Mouse (Mus musculus) right cerebral cortex, postnatal 36 days (tissue): Measurements from ENCODE around the gene Adgrg7.
A peak's percentile ranks its signal among the peaks of the same experiment; 100 is the strongest.

Source experiments
- DNase-seq, 2 experiments: peaks; one replicate each; pipeline ENCODE4 v3.0.0; 2022; ENCODE audit warnings: low spot score in 2 of 2, mixed read lengths in 1 of 2

Gene Adgrg7

DNA sequence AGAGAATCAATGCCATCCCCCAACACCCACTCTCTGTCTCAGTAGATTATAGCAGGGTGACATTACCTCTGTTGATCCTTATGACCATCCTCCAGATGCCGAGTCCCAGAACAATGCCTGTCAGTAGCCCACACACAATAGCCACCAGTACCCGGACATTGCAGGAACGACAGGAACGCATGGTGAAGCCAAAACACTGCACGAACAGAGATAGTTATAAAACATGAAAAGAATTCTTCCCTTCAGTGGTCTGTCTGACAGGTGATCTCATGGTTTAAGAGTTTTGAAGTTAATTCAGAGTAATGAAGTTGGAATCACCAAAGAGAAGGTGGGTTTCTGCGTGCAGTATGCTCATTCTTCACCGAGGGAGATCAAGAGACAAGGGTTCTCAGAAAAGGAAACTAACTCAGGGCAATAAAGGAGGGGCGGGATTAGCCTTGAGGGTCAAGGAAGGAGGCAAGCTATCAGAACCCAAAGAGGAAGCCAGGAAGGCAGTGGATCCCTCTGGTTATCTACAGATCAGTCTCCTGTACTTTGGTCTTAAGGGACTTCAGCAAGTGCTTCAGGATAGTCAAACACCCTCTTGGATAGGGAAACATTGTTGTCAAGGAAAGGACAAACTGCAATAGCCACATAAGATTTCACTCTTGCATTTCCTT is at the start of gene Adgrg7:
Adgrg7 (minus strand) TSS at position 375 of the 659 bp plus-strand sequence.
- DNase-seq = no peak

DNA sequence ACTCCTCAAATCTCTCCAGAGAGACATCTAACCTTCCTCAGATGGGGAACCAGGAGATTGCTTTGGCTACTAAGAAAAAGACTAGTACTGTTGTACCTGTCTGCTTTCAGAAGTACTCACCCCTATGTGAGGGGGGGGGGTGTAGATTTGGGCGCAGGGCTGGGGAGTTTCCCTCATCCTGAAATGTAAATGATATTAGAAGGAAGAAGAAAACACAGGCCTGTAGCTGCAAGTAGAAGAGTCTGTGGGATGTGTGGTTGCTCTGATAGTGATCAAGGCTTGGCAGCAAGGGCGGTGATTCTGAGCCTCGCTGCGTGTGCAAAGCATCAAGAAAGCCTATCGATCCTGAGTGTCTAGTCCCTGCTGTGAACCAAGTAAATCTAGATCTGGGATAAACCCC is 47.3 kb upstream of the Adgrg7 start:
- no peak for DNase-seq

DNA sequence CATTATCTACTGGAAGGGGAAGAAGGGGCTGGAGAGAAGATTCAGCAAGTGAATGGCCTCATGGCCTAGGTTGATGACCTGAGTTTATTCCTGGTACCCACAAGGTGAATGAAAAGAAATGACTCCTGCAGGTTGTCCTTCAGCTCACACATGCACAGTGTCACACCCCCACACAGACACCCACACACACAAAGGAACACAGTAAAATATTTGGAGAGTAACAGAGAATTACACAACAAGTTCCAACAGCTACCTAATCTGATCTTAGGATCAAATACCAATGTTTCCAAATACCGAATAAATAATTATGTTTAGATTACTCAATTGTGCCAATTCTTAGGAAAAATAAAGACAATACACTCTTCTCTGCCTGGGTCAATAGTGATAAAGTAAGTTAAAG is 37.7 kb upstream of the Adgrg7 start:
- no peak for DNase-seq

DNA sequence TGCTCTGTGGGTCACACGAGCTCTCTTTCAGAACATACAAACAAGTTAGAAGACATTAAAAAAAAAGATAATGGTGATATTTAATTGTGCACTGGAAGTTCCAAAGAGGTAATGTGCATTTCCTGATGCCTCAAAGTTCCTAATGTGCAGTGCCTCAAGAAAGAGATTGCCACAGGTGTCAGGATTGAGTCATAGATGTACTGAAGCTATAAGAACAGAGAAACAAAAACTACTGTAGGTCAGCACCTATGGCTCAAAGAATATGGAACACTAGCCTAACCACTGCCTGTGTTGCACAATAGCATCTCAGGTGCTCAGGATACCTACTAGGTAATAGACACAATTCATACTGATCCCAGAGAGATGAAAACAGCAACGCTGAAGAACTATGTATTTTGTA is 36.3 kb upstream of the Adgrg7 start:
- no peak for DNase-seq

DNA sequence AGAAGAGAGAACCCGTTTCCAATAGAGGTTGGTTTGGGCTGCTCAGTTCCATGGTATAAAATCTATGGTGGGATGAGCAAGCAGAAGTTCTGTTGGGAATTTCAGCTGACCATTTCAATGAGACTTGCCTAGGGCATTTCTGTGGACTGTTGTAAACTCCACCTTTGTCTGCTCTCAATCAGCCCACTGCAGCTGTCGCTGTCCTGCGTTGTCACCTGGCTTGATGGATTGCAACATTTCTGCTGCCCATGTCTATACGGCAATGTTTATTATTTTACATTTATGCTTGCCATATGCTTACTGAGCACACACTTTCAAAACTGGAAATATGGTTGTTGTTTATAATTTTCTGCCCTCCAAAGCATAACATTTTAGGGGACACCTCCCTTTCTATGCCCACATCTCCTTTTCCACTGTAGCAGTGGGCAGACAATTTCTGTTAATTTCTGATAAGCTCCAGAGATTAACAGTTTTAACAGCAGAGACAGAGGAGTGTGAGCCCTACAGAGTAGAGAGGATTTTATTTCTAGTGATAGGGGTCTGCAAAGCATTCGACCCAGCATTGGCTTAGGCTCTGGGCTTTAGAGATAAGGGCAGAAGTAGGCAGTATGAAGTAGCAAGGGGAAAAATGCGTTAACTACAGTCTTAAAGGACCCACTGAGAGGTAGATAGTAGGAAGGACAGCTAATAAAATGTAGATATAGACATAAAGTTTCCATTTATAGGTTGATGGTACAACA is 5.9 kb upstream of the Adgrg7 start:
- no peak for DNase-seq

DNA sequence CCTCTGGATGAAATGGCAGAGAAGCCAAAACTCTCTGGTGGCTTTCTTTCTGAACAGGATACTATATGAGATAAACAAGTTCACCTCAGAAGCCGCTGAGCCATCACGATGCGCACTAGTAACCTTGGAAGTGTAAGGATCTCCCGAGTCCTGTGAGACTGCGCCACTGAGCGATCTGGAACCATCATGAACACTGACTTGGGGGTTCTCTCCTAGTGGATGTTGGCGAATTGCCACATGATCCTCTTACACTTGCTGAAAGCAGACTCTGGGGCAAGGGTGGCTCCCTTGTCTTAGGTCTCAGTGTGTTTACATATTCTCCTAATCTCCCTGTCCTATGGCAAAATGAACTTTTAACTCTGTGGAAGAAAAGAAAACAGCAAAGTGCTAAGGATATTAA is 5.3 kb upstream of the Adgrg7 start:
- no peak for DNase-seq

DNA sequence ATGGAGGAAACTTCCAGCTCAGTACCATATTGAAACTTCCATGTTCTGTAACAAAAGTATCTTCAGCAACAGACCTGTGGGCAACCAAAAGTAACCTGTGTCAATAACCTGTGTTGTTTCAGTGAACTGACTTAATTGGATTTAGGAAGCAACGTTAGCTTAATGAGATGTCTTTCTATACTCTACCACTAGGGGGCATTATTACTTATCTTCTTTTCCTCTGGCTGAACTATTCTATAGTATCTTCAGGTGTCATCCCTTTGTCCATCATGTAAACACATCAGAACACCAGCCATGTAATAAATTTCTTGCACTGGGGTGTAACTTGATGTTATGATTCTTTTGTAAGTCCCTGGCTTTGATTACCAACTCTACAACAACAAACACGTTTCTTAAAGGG is 4.8 kb upstream of the Adgrg7 start:
- no peak for DNase-seq

DNA sequence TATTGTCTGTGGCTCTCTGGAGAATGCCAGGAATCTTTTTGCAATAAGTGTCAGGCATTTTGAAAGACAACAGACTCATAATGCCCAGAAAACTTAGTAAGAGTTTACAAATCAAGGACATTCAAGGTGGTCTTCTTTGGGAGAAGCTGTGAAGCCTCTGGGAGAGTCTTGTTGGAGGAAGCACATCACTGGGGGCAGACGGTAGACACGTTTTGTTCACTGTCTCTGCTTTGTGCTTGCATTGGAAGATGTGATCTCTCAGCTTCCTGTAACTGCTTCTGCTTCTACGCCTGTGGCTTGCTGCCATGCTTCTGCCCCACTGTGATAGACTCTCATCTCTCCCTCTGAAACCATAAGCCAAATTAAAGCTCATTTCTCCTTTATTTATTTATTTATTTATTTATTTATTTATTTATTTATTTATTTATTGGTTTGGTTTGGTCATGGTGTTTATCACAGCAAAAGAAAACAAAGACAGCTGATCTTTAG is 3.9 kb upstream of the Adgrg7 start:
- no peak for DNase-seq

DNA sequence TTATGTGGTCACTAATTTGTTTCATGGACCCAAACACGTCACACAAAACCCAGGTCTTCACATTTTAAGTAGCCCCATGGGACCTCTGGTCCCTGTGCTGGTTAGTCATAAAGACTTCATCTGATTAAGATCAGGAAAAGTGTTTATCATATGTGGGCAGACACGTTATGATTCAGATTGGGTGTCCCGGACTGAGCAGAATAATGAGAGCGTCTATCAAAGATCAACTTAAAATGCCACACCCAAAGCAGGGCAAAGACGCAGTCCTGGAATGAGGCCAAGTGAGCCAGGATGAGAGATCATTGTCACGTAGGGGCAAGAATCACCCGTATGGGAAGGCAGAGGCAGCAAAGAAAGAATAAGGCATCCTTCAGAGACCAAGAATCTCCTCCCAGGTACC is 3.2 kb upstream of the Adgrg7 start:
- no peak for DNase-seq

DNA sequence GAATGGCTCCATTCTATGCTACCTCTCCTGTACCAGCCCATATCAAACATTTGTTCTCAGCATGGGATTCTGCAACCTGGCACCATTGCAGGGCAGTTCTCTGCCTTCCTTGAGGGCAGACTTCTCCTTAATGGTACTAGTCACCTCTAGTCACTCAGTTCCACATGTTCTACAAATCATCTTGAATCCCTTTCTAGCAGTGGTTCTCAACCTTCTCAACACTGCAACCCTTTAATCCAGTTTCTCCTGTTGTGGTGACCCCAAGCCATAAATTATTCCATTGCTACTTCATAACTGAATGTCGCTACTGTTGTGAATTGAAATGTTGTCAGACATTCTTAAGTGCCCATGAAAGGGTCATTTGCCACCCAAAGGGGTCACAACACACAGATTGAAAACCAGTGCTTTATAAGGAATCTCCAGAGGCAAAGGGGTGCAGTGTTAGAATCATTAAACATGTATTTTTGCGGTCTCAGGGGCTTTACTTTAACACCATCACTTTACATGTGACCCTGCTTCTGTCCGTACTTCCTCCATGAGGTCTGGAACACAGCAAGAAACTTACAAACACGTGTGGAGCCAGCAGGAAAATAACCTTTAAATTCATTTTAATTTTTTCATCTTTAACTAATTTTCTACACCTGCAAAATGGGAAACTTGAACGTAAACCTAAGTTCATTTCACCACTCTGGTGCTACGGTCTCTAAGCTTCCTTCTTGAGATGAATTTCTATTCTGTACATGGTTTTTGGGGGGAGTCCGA is 1.1 kb downstream of the Adgrg7 start:
- DNase-seq = no peak

DNA sequence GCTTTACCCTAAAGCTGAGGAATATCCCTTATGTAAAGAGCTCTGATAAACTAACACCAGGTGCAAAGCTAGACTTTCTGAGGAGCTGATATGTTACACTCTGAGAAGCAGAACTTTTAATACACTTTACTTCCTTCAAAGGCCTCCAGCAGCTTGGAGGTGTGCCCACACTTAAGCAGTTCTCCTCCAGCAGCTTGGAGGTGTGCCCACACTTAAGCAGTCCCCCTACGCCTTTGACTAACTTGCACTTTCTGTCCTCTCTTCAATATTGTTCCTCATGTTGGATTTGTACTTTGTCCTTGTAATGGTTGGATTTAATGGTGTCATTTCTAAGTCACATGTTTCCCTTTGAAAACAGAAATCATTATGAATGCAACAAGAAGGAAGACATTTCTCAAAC is 1.9 kb downstream of the Adgrg7 start:
- DNase-seq = no peak

DNA sequence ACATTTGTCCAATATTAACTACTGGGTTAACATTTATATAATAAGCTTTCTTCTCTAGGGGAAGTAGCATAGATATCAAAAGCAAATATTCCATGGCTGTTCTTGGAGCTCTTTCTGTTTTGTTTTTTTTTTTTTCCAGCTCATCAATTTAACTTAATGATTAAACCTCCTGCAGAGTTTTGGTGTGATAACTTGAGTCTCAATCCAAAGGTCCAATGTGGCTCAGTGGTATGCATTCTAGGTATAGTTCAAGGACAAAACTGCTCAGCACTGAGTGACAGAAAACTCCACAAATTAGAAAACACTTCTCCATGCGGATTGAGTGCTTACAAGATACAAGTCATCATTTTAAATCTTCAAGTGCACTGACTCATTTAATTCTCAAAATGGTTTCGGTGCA is 9.7 kb downstream of the Adgrg7 start:
- DNase-seq = no peak

DNA sequence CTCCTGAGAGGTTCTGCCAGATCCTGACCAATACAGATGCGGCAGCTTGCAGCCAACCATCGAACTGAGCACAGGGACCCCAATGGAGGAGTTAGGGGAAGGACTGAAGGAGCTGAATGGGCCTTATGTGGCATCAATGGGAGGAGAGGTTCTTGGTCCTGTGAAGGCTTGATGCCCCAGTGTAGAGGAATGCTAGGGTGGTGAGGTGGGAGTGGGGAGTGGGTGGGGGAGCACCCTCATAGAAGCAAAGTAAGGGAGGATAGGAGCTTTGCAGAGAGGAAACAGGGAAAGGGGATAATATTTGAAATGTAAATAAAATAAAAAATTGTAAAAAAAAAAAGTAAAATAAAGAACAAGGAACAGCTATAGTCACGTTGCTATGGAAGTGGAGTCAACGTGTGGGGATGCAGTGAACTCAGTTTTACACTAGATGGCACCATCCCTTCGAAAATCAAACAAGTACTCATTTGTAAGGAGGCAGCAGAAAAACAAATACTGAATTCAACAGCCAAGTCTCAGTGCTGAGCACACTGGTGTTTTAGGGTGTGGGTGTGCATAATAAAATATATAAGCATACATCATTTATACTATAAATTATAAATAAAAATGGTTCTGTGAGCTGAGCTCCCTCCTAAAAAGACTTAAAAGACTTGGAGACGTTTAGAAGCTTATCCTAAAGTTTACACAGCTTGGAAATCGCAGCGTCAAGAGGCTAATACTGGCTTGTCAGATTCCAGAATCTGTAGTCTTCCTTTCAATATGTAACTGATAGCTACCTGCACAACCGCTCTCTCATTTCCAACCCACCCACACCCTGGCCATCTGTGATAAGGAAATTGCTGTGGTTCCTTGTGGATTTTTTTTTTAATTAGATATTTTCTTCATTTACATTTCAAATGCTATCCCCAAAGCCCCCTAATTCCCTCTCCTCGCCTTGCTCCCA is 24.2 kb downstream of the Adgrg7 start:
- DNase-seq = peak; percentile 18 to 26

DNA sequence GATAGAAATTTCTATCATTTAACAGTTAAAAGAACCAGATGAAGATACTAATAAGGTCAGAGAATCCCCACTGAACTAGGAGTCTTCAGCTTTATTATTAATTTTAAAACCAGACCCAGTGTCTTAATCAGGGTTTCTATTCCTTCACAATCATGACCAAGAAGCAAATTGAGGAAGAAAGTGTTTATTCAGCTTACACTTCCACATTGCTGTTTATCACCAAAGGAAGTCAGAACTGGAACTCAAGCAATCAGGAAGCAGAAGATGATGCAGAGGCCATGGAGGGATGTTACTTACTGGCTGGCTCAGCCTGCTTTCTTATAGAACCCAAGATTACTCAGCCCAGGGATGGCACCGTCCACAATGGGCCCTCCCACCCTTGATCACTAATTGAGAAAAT is 66.6 kb downstream of the Adgrg7 start:
- DNase-seq = no peak

DNA sequence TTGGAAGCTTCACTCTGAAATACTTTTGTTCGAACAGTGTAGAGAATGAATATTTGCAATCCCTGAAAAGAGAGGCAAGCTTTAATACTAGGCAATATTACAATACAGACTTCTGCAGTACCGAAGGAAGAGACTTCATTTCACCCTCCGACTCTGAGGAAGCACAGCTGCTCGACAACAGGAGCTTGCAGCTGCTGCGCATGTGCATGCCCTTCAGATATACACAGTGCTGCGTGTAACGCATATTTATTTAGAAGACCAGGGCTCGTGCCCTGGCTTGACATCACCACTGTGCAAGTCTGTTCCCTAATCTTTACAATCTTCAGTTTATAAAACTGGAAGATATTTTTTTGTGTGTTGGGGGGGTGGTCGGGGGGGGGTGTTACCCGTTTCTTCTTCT is 70.7 kb downstream of the Adgrg7 start:
- DNase-seq = no peak

DNA sequence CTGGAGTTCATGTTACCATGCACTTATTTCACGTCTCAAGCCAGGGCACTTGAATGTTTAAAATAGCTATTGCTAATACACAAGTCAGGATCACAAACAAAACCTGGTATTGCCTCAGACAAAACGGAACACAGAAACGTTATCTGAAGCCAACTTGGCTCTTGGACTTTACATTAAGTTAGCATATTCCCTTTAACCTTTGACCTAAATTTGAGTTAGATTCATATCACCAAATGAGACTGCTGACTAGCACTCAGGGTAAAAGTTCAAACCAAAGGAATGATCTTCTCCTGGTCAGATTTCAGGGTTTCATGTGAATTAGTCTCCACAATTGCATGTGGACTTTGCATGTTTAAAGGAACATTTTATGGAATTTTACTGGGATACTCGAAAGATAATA is 73.3 kb downstream of the Adgrg7 start:
- no peak for DNase-seq

DNA sequence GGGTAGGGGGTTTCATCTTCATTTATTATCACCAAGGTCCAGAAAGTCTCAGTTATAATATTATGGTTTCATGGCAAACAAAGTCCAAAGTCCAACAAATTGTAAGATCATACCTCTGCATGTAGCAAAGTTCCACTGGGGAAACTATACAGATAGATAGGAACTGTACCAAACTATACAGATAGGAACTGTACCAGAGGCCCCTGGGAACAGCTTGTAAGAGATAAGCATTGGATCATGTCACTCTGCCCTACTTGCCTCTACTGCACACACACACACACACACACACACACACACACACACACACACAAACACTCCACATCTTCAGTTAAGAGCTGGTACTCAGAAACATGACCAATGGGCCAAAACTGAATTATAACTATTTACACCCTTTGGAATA is 76.6 kb downstream of the Adgrg7 start:
- no peak for DNase-seq

DNA sequence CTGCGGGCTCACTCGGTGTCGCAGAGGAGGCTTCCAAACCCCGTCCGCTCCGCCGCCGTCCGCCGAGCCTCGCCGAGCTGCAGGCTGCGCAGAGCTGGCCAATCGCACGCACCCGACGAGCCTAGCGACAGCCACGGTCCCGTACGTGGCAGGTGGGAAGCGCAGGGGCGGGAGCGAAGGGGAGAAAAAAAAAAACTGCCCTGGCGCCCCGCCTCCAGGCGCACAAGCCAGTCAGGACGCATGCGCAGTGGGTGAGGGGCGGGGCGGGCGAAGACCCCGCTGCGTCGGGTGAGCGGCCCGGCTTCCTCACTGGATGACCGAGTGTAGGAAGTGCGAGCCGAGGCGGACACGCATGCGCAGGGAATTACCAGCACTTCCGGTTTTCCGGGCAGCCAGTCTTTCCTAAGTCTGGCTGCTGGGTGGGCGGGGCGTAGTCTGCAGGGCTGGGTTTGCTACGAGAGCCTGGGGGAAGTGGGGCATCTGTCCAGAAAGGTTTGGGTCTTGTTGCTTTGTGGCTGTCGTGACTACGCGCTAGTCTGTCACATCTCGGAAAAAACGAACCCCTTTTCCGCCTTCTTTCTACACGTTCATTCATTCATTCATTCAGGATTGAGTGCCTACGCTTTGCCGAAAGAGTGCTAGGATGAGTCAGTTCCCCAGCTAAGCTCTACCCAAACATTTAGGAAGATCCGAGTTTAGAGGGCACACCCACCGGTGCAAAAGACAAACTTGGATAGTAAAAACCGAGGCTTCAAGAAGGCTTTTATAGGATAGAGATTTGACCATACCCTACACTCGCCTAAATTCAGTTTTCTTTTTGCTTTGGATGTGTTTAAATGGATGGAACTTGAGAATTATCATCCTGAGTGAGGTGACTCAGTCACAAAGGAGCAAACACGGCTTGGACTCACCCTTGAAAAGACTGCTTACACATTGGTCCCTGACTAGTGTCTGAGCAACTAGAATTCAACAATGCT is 78.1 kb downstream of the Adgrg7 start, which contains the start of gene Tfg:
Tfg (minus strand) TSS at position 227 of the 977 bp plus-strand sequence.
- peak; percentile 98 to 99 for DNase-seq

DNA sequence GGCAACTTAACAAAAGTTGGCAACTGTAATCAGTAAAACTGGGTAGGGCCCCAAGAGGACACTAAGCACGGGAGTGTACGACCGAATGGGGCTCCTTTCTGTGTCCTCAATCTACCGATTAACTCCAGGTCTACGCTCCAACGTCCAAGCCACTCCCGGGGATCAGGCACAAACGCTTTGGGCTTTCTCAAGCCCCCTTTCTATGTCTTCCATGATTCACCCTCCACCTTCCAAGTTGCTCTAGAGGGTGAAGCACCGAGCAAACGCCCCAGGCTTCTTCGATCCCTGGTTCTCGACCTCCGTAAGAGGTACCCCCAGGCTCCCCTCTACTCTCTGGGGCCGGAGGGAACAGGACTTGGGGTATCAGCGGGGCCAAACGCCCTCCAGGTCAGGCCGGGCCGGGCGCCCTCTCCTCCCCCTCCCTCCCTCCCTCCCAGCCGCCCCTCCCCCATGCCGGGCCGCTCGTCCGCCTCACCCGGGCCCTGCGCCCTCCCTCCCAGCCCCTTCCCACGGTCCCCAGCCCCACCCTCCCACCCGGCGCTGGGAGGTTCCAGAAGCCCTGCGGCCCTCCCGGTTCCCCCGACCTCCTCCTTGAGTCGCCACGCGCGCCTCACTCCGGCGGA is 79.0 kb downstream of the Adgrg7 start:
- peak in 1 of 2 experiments; percentile 7 for DNase-seq

DNA sequence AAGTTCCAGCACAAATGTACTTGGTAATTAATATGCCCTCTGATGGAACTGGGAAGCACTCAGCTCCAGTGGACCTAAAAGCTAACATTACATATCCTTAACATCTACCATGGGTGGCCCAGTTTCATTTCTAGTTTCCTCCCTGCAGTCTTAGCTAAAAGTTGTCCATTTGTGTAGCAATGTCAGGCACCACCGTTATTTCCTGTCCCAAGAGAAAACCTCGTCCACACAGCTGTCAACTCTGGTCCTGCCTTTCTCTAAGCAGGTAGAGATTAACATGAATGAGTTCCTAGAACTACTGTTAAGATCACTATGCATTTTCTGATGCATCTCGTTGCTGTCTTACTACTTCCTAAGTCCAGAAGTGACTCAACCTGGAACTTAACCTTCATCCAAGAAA is 80.0 kb downstream of the Adgrg7 start:
- DNase-seq = no peak
